Mouse (Mus musculus): ENCODE results near the gene Inafm1. TPM values are rescaled to one million over a fixed set of nuclear protein-coding genes. Genes with fewer than 3 reads are reported as not detected.
A peak's percentile ranks its signal among the peaks of the same experiment; 100 is the strongest.

Gene Inafm1
- polyA plus RNA-seq (2015; fragmentation: Nextera tagmentation; extraction: Ambion mirVana), result 47.9 and 51.8 TPM in 2 replicates

DNA sequence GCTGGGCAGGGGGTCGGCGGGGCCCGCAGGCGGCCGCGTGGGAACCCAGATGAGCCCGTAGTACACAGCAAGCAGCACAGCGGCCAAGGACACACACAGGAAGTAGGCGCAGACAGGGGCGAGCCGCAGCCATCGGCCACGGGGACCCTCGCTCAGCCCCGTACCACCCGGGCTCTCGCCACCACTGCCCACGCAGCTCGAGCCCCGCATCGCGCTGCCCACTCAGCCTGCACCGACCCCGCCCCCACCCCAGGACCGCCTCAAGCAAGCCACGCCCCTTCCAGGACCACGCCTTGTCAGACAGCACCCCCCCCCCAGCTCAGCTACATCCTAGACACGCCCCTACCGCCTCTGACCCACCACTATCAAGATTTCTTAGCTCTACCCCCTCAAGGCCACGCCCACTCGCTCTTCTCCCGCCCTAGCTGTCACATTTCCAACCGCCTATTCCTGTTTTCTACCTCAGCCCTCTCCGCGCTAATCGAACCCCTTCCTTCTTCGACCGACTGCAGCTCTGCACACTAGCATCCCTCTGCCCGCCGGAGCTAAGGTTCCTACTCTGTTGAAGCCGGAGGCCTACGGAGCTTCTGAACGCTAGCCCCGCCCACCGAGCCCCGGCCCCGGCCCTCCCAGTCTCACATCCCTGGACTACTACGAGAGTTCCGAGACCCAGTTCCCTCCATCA is at the start of gene Inafm1:
Gene Inafm1 (minus strand): TSS at position 537 of the 685 bp plus-strand sequence.
- ATAC-seq (replicated peaks), result peak; percentile 87
- no peaks in the 10 kb centered on the region for H3K9me3 ChIP-seq
- H3K4me3 ChIP-seq, result peak within 1 kb of the TSS; percentile 86
- peak within 1 kb of the TSS; percentile 82 for H3K9ac ChIP-seq
- H3K27ac ChIP-seq, result peak within 1 kb of the TSS; percentile 95
- peaks cover 12% of the 10 kb centered on the region; the same call in 1 of the 2 replicates for H3K36me3 ChIP-seq (replicated peaks)
- peak within 1 kb of the TSS; percentile 68 for H3K4me2 ChIP-seq
- H3K27me3 ChIP-seq (replicated peaks), result no peaks in the 10 kb centered on the region
- WGBS, result 1% methylated on average over 48 of the region's 49 CpGs
- H3K4me1 ChIP-seq, result peaks cover 38% of the 10 kb centered on the region

DNA sequence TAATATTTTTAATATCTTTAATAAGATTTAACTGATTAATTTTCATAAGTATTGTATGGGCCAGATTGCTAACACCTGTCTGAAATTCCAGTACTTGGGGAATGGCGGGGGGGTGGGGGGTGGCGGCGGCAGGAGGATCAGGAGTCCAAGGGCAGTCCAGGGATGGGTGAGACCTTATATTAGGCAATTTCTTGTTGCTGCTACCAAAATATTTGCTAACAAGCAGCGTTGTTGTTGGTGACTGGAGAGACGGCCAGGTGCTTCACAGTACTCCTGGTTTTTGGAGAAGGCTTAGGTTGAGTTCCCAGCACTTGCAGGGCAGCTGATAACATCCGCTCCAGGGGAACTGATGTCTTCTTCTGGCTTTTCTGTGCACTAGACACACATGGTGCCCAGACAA is 47.1 kb upstream of the Inafm1 start:
- Histone ChIP-seq H3K4me1 (no peaks in the 10 kb centered on the region), H3K4me3 (no peak overlapping the region), H3K9me3 (no peaks in the 10 kb centered on the region), H3K9ac (no peak overlapping the region), H3K27me3 (replicated peaks) (no peaks in the 10 kb centered on the region), H3K36me3 (replicated peaks) (no peaks in the 10 kb centered on the region), H3K4me2 (no peak overlapping the region), H3K27ac (no peak overlapping the region)
- WGBS, result 86% methylated on average over 6 of the region's 6 CpGs
- no peak for ATAC-seq (replicated peaks)

DNA sequence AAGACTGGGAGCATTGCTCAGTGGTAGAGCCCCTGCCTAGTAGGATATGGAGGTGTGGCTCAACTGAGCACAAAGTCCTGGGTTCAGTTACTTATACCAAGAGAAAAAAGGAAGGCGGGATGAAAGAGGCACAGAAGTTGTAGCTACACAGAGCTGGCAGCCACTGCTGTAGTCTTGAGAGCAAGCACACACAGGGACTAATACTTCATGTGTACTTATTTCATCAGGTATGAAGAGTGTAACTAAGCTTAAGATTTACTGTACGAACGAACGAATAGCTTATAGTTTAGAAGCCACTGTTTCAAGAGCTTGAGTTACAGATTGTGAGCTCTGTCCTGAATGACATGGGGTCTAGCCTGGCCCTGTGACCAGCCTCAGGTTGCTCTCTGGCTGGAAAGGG is 45.8 kb upstream of the Inafm1 start:
- Histone ChIP-seq H3K9me3 (no peaks in the 10 kb centered on the region), H3K36me3 (replicated peaks) (no peaks in the 10 kb centered on the region), H3K9ac (no peak overlapping the region), H3K27me3 (replicated peaks) (no peaks in the 10 kb centered on the region), H3K27ac (no peak overlapping the region), H3K4me2 (no peak overlapping the region), H3K4me1 (0 out of 2 replicates have a peak, but pooled peaks cover 3% of the 10 kb centered on the region), H3K4me3 (no peak overlapping the region)
- no peak for ATAC-seq (replicated peaks)
- 96% methylated on average over 4 of the region's 4 CpGs for WGBS

DNA sequence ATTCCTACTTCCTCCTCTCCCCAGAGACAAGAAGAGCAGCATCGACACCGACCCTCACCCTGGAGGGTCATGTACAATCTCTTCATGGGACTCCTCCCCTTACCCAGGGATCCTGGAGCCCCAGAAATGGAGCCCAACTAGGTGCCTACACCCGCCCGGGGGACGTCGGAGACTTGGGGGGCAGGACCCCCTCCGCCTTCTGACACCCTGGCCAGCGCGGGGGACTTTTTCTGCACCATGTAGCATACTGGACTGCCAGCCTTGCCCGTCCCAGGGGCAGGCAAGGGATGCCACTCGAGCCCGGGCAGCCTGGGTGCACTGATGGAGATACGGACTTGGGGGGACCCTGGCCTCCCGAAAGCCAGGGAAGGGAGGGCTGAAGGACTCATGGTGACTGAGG is 43.7 kb upstream of the Inafm1 start:
- Histone ChIP-seq H3K9me3 (no peaks in the 10 kb centered on the region), H3K4me2 (no peak overlapping the region), H3K4me3 (no peak overlapping the region), H3K27ac (no peak overlapping the region), H3K27me3 (replicated peaks) (no peaks in the 10 kb centered on the region), H3K4me1 (peaks cover 23% of the 10 kb centered on the region), H3K36me3 (replicated peaks) (no peaks in the 10 kb centered on the region), H3K9ac (no peak overlapping the region)
- no peak for ATAC-seq (replicated peaks)
- WGBS, result 81% methylated on average over 14 of the region's 14 CpGs

DNA sequence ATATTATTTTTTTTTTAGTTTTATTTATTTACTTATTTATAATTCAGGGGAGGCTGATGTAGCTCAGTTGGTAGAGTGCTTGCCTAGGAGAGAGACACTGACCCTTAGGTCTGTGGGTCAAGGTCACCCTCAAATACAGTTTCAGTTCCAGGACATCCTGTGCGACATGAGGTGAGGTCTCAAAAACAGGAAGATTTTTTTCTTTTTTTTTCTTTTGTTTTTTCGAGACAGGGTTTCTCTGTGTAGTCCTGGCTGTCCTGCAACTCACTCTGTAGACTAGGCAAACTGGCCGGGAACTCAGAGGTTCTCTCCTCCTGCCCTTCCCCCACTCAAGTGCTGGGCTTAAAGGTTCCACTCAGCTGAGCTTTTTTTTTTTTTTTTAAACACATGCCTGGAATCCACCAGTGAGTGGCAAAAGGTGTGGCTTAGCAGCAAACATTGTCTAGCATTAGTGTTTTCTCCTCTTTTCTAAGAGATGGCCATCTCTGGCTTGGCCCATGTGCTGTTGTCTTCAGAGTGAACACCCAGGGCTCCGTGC is 41.9 kb upstream of the Inafm1 start:
- Histone ChIP-seq H3K9me3 (no peaks in the 10 kb centered on the region), H3K4me1 (peaks cover 41% of the 10 kb centered on the region), H3K27me3 (replicated peaks) (no peaks in the 10 kb centered on the region), H3K27ac (no peak overlapping the region), H3K4me3 (no peak overlapping the region), H3K36me3 (replicated peaks) (no peaks in the 10 kb centered on the region), H3K9ac (no peak overlapping the region), H3K4me2 (no peak overlapping the region)
- no peak for ATAC-seq (replicated peaks)
- WGBS, result 73% methylated on average over 4 of the region's 4 CpGs

DNA sequence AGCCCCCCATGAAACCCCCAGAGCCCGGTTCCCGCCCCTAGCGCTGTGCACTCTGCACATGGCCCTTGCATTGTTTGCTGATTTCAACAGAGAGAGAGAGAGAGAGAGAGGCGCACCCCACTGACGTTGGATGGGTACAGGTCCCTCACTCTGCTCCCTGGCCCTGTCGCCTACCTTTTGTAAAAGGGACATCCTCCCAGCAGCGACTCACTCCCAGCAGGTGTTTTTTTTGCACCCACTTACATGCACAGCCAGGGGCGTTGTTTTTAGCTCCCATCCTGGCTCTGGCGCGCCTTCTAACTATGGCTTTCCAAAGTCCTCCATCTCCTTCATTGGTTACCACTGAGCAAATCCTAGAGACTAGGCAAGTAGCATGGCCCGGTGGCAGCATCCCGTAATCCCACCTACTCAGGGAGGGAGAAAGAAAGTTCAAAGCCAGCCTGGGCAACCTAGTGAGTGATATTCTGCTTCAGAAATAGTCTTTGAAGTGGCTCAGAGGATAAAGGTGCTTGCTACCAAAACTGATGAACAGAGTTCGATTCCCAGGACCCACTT is 40.9 kb upstream of the Inafm1 start:
- ATAC-seq (replicated peaks), result peak; percentile 28
- no peaks in the 10 kb centered on the region for H3K9me3 ChIP-seq
- H3K27ac ChIP-seq, result peak overlapping the region; percentile 96
- WGBS, result 10% methylated on average over 13 of the region's 13 CpGs
- peak overlapping the region; percentile 76 for H3K4me3 ChIP-seq
- no peaks in the 10 kb centered on the region for H3K36me3 ChIP-seq (replicated peaks)
- H3K4me1 ChIP-seq, result peaks cover 51% of the 10 kb centered on the region
- peak overlapping the region; percentile 72 for H3K9ac ChIP-seq
- no peaks in the 10 kb centered on the region for H3K27me3 ChIP-seq (replicated peaks)
- peak overlapping the region; percentile 99 for H3K4me2 ChIP-seq

DNA sequence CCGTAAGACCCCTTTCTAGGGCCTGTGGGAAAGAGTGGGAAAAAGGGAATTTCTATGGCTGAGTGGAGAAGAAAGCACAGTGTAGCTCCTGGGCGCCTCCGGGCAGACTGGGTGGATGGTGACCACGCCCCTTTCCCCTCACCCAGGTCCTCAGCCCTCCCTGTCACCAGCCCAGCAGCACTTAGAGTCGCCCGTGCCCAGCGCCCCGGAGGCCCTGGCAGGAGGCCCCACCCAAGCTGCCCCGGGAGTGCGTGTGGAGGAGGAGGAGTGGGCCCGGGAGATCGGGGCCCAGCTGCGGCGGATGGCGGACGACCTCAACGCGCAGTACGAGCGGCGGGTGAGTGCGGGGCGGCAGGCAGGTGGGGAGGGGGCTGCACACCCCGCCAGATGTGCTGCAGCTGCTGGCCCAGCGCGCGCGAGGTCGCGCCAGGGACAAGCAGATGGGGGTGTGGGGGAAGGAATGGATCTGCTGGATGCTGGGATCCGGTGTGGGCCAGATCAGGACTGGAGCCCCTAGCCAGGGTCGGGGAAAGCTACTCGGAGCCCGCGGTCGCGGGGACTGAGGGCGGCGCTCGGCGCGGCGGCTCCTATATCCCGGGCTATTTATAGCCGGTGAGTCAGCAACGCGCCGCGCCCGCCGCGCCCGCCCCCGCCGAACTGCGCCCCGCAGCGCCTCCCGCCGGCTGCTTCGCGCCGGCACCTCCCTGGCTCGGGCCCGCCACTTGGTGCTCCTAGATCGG is 40.2 kb upstream of the Inafm1 start:
- H3K4me2 ChIP-seq, result peak overlapping the region; percentile 99
- peak overlapping the region; percentile 76 for H3K4me3 ChIP-seq
- peak; percentile 62 for ATAC-seq (replicated peaks)
- no peaks in the 10 kb centered on the region for H3K9me3 ChIP-seq
- H3K9ac ChIP-seq, result peak overlapping the region; percentile 72
- peak overlapping the region; percentile 96 for H3K27ac ChIP-seq
- no peaks in the 10 kb centered on the region for H3K36me3 ChIP-seq (replicated peaks)
- under 1% methylated on average over 64 of the region's 66 CpGs for WGBS
- no peaks in the 10 kb centered on the region for H3K27me3 ChIP-seq (replicated peaks)
- H3K4me1 ChIP-seq, result peaks cover 57% of the 10 kb centered on the region

DNA sequence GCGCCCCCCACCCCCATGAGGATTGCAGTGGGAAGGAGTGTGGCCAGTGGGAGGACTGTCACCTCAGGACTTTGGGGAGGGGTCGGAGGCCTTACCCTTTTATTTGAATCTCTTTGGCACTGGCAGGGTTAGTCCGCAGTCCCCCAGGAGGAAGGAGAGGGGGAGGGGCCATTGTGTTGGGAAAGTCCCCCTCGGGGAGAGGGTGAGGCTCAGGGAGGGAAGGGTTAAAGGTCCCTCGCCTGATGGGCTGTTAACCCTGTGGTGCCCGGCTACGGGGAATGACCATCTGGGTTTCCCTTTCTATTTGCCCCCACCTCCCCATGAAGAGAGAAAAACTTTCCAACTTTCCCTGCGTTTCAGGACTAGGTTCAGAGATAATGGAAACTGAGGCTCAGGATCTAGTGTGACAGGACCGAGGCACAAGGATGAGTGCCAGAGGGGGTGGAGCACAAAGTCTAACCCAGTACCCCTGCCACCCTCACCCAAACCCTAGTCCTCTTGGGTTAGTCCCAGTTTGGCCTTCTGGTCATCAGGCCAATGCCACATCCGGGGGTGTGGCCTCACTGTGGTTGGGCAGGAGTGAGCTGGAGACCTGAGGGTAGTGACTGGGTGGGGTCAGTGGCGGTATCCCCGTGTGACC is 39.4 kb upstream of the Inafm1 start:
- ATAC-seq (replicated peaks), result no peak
- peaks cover 57% of the 10 kb centered on the region for H3K4me1 ChIP-seq
- H3K4me3 ChIP-seq, result peak overlapping the region; percentile 76
- H3K9me3 ChIP-seq, result no peaks in the 10 kb centered on the region
- peak overlapping the region; percentile 99 for H3K4me2 ChIP-seq
- no peaks in the 10 kb centered on the region for H3K36me3 ChIP-seq (replicated peaks)
- under 1% methylated on average over 11 of the region's 12 CpGs for WGBS
- H3K9ac ChIP-seq, result peak overlapping the region; percentile 80
- H3K27ac ChIP-seq, result peak overlapping the region; percentile 96
- H3K27me3 ChIP-seq (replicated peaks), result no peaks in the 10 kb centered on the region

DNA sequence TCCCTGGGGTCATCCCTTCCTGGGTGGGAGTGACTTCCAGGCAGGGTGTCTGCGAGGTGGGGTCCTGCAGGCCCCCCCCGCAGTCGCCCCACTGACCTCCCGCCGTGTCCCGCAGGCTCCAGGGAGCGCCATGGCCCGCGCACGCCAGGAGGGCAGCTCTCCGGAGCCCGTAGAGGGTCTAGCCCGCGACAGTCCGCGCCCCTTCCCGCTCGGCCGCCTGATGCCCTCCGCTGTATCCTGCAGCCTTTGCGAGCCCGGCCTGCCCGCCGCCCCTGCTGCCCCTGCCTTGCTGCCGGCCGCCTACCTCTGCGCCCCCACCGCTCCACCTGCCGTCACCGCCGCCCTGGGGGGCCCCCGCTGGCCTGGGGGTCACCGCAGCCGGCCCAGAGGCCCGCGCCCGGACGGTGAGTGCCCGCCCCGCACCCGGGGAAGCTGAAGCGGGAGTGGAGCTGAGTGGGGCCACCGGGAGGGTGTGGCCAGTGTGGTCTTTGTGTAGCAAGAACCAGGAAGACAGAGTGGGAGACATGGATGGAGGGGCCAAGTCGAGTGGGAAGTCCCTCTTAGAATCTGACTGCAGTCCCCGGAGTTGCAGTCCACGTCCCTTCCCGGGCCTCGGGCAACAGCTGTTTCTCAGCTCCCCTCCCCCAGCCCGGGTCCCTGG is 38.7 kb upstream of the Inafm1 start:
- peak overlapping the region; percentile 96 for H3K27ac ChIP-seq
- peaks cover 57% of the 10 kb centered on the region for H3K4me1 ChIP-seq
- ATAC-seq (replicated peaks), result no peak
- peak overlapping the region; percentile 99 for H3K4me2 ChIP-seq
- no peaks in the 10 kb centered on the region for H3K9me3 ChIP-seq
- peak overlapping the region; percentile 80 for H3K9ac ChIP-seq
- H3K27me3 ChIP-seq (replicated peaks), result no peaks in the 10 kb centered on the region
- WGBS, result under 1% methylated on average over 45 of the region's 49 CpGs
- H3K4me3 ChIP-seq, result peak overlapping the region; percentile 76
- no peaks in the 10 kb centered on the region for H3K36me3 ChIP-seq (replicated peaks)

DNA sequence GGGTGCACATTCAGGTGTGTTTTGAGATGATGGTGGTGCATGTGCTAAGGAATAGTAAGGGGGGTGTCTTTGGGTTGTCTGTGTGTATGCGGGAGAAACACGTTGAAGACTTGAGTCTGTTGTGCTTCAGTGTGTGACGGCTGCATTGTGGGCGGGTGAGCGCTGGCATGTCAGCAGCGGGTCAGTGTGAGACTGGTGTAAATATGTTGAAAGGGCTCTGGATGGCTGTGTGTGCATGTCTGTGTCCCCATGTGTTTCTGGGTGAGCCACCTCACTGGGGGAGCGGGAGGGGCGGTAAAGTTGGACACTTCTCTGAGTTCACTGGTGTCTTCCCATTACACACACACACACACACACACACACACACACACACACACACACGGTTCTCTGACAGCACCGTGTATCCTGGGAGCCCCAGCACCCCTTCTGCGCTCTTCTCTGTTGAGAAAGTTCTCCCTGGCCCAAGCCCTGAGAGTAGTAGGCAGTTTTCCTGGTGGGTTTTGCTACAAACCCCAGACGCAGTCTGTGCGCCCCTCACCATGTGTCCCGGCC is 38.1 kb upstream of the Inafm1 start:
- under 1% methylated on average over 14 of the region's 14 CpGs for WGBS

More for the DNA sequence above, 38.1 kb upstream of the Inafm1 start:
- H3K9ac ChIP-seq, result peak overlapping the region; percentile 80
- H3K36me3 ChIP-seq (replicated peaks), result no peaks in the 10 kb centered on the region
- H3K27me3 ChIP-seq (replicated peaks), result no peaks in the 10 kb centered on the region
- H3K4me2 ChIP-seq, result peak overlapping the region; percentile 99
- H3K9me3 ChIP-seq, result no peaks in the 10 kb centered on the region
- peak overlapping the region; percentile 76 for H3K4me3 ChIP-seq
- 0 out of 2 replicates have a peak, but pooled peaks have one; percentile 0 for ATAC-seq (replicated peaks)
- peak overlapping the region; percentile 96 for H3K27ac ChIP-seq
- peaks cover 57% of the 10 kb centered on the region for H3K4me1 ChIP-seq

Measured in midbrain, embryonic 15.5 days (tissue).